Mouse (Mus musculus) stomach, embryonic 15.5 days (tissue): ENCODE data around the gene Hist2h3c1. TPM values are rescaled to one million over a fixed set of nuclear protein-coding genes. Genes with fewer than 3 reads are reported as not detected.

Experiments used
- ATAC-seq: fragments of 200-750 bp; cut with Nextera tagmentation; 2 replicates; pipeline ENCODE4 v1.8.0; 2017; ENCODE audit warnings: low read depth, moderate number of reproducible peaks, moderate TSS enrichment; ENCODE audit not compliant: insufficient read depth, low FRiP score
- H3K27ac ChIP-seq: fragments of 300-500 bp; sonication (generic); 2 replicates; pipeline ENCODE4 v1.5.1; 2015; ENCODE audit warnings: mild to moderate bottlenecking, inconsistent platforms
- H3K27me3 ChIP-seq: fragments of 300-500 bp; sonication (generic); replicated peaks from 2 replicates; pipeline ENCODE4 v1.6.1; 2015; ENCODE audit warnings: inconsistent platforms
- H3K36me3 ChIP-seq: fragments of 300-500 bp; sonication (generic); 2 replicates; pipeline ENCODE4 v1.6.1; 2015; ENCODE audit warnings: inconsistent platforms
- H3K4me1 ChIP-seq: fragments of 300-500 bp; sonication (generic); 2 replicates; pipeline ENCODE4 v1.6.1; 2015; ENCODE audit warnings: inconsistent platforms
- H3K4me2 ChIP-seq: fragments of 300-500 bp; sonication (generic); 2 replicates; pipeline ENCODE4 v1.6.1; 2015; ENCODE audit warnings: mild to moderate bottlenecking, inconsistent platforms
- H3K4me3 ChIP-seq: fragments of 300-500 bp; sonication (generic); replicated peaks from 2 replicates; pipeline ENCODE4 v1.5.1; 2015; ENCODE audit warnings: inconsistent platforms
- H3K9ac ChIP-seq: fragments of 300-500 bp; sonication (generic); 2 replicates; pipeline ENCODE4 v1.6.1; 2015; ENCODE audit warnings: inconsistent platforms
- H3K9me3 ChIP-seq: fragments of 300-500 bp; sonication (generic); 2 replicates; pipeline ENCODE4 v1.6.1; 2016; ENCODE audit warnings: inconsistent platforms
- WGBS: fragments of 180-500 bp; shearing (Covaris S2); methylation state at CpG from one replicate; pipeline ENCODE4 v1.1.7; 2015; 5-methylcytosine and 5-hydroxymethylcytosine counted together
- polyA plus RNA-seq: library from polyadenylated mRNA; unstranded; fragments of >200 nt; fragmentation: Nextera tagmentation; extraction: Ambion mirVana; gene quantifications from 2 replicates; pipeline ENCODE4 v1.2.1, GENCODE M21; 2015

Gene Hist2h3c1
- polyA plus RNA-seq, 1 experiment from 2014 or later, result 2.5 TPM

- peaks cover 18% of the 10 kb centered on the region; the same call in 1 of the 2 replicates for H3K4me1 ChIP-seq
- WGBS, result 34% methylated on average over 6 of the region's 6 CpGs
- H3K27ac ChIP-seq, result peak overlapping the region; percentile 5; the same call in 1 of the 2 replicates
- no peak overlapping the region; the same call in 1 of the 2 replicates for H3K9ac ChIP-seq
- peak overlapping the region; percentile 51 for H3K4me2 ChIP-seq
- no peaks in the 10 kb centered on the region for H3K36me3 ChIP-seq
- H3K9me3 ChIP-seq, result no peaks in the 10 kb centered on the region
- no peak for ATAC-seq
- no peaks in the 10 kb centered on the region for H3K27me3 ChIP-seq
- peak overlapping the region; percentile 44 for H3K4me3 ChIP-seq
Observed at GRCm38 (mm10) chr3:96248141-96249033, 1.9 kb downstream of the Hist2h3c1 start.

DNA sequence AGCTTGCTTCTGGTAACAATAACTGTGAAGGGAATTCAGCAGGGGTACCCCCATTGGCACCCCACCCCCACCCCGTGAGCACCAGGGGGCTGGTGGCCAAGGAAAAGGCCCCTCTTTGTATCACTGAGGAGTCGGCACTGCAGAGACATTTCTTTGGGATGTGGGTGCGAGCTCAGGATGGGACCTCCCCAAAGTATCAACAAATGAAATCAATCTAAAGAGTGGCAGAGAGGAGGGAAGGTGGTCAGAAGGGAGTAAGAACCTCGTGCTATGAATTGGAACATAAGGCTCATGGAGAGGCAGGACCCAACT, 2.5 kb downstream of the Hist2h3c1 start:
- H3K4me1 ChIP-seq, result peaks cover 14% of the 10 kb centered on the region; the same call in 1 of the 2 replicates
- H3K9ac ChIP-seq, result no peak overlapping the region
- peak overlapping the region; percentile 51; the same call in 1 of the 2 replicates for H3K4me2 ChIP-seq
- H3K4me3 ChIP-seq, result no peak overlapping the region; the same call in 1 of the 2 replicates
- WGBS, result 38% methylated on average over 4 of the region's 4 CpGs
- H3K36me3 ChIP-seq, result no peaks in the 10 kb centered on the region
- no peak overlapping the region for H3K27ac ChIP-seq
- no peaks in the 10 kb centered on the region for H3K27me3 ChIP-seq
- H3K9me3 ChIP-seq, result no peaks in the 10 kb centered on the region
- no peak for ATAC-seq

- Histone ChIP-seq H3K9ac (no peak overlapping the region), H3K27ac (no peak overlapping the region), H3K36me3 (no peaks in the 10 kb centered on the region), H3K9me3 (no peaks in the 10 kb centered on the region), H3K4me2 (no peak overlapping the region), H3K27me3 (no peaks in the 10 kb centered on the region), H3K4me1 (peaks cover 9% of the 10 kb centered on the region; the same call in 1 of the 2 replicates), H3K4me3 (no peak overlapping the region)
- 68% methylated on average over 3 of the region's 3 CpGs for WGBS
- ATAC-seq, result no peak
Observed at GRCm38 (mm10) chr3:96250890-96251289, 4.4 kb downstream of the Hist2h3c1 start.

DNA sequence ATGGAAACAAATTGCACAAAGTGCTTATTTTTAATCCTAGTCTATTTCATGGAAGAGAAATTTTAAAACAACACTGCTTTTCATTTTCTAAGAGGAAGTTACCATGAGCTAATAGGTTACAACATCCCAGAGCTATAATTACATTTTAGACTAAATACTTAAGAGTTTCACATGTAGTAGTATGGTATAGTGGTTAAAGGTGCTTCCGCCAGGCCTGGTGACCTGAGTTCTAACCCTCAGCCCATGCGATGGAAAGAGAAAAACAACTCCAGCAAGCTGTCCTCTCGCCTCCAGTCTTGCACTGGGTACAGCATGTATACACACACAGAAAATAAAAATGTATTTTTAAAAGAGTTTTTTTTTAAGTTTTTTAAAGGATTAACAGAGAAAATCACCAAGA, 5.3 kb downstream of the Hist2h3c1 start:
- Histone ChIP-seq H3K27ac (no peak overlapping the region), H3K27me3 (no peaks in the 10 kb centered on the region), H3K4me2 (no peak overlapping the region), H3K36me3 (no peaks in the 10 kb centered on the region), H3K4me3 (no peak overlapping the region), H3K4me1 (peaks cover 14% of the 10 kb centered on the region; the same call in 1 of the 2 replicates), H3K9me3 (no peaks in the 10 kb centered on the region), H3K9ac (no peak overlapping the region)
- WGBS, result 88% methylated on average over 3 of the region's 3 CpGs
- ATAC-seq, result no peak

GRCm38 (mm10) chr3:96254683-96255355, 8.3 kb downstream of the Hist2h3c1 start:
- 36% methylated on average over 10 of the region's 10 CpGs for WGBS
- H3K27me3 ChIP-seq, result no peaks in the 10 kb centered on the region
- H3K4me1 ChIP-seq, result peaks cover 10% of the 10 kb centered on the region; the same call in 1 of the 2 replicates
- H3K27ac ChIP-seq, result no peak overlapping the region
- H3K9me3 ChIP-seq, result no peaks in the 10 kb centered on the region
- ATAC-seq, result peak; percentile 71; the same call in 1 of the 2 replicates
- no peak overlapping the region for H3K4me3 ChIP-seq
- H3K36me3 ChIP-seq, result no peaks in the 10 kb centered on the region
- no peak overlapping the region for H3K9ac ChIP-seq
- no peak overlapping the region for H3K4me2 ChIP-seq

DNA sequence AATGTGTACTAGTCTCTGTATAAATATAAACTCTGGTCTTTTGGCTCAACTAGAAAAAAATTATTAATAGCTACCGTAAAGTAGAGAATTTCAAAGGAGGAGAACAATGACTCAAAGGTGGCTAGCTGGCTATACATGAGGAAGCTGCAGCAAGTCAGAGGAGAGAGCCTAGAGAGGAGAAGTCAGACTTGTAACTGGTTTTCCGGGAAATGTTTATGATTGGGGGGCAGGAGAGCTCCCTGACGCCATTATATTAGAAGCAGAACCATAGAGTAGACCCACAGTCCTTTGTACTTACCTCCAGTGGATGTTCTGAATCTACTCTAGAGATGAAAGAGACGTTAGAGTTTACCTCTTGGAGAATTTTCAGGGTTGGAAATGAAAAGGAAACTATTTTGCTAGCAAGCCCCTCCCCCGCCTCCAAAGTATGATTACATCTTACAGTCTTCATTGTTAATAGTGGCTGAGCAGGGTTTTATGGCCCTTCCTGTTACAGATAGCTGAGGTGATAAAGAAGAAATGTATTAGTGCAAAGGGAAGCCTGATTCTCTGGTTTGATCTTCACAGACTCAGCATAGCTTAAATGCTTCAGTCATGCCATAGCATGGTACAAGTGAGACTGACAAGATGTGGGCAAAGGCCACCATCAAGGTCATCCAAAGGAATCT, 9.6 kb downstream of the Hist2h3c1 start:
- Histone ChIP-seq H3K27me3 (no peaks in the 10 kb centered on the region), H3K9ac (no peak overlapping the region), H3K9me3 (no peaks in the 10 kb centered on the region), H3K36me3 (no peaks in the 10 kb centered on the region), H3K4me3 (no peak overlapping the region), H3K27ac (peak overlapping the region; percentile 49; the same call in 1 of the 2 replicates), H3K4me1 (peaks cover 6% of the 10 kb centered on the region; the same call in 1 of the 2 replicates), H3K4me2 (no peak overlapping the region)
- ATAC-seq, result no peak
- WGBS, result 52% methylated on average over 5 of the region's 5 CpGs

DNA sequence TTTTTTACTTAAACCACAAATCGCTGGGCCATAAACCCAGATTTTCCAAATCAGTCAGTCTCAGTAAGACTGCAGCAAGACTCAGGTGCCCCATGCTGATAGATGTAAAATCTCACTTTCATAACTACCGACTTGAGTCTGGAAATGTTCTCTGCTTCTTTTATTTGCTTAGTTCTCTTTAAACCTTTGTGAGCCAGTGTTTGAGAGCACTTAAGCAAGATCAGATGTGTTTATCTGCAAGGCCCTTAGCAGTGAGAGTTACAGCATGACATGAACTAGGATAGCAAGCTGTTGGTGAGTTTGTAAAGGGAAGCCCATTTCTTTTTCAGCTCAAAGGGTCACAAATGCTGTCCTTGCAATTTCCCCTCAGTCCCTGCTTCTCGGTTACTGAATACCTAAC, 10.7 kb downstream of the Hist2h3c1 start:
- Histone ChIP-seq H3K27ac (no peak overlapping the region), H3K9me3 (no peaks in the 10 kb centered on the region), H3K27me3 (no peaks in the 10 kb centered on the region), H3K9ac (no peak overlapping the region), H3K4me2 (no peak overlapping the region), H3K36me3 (no peaks in the 10 kb centered on the region), H3K4me3 (no peak overlapping the region), H3K4me1 (peaks cover 10% of the 10 kb centered on the region)
- no peak for ATAC-seq
- 63% methylated on average over 3 of the region's 3 CpGs for WGBS

DNA sequence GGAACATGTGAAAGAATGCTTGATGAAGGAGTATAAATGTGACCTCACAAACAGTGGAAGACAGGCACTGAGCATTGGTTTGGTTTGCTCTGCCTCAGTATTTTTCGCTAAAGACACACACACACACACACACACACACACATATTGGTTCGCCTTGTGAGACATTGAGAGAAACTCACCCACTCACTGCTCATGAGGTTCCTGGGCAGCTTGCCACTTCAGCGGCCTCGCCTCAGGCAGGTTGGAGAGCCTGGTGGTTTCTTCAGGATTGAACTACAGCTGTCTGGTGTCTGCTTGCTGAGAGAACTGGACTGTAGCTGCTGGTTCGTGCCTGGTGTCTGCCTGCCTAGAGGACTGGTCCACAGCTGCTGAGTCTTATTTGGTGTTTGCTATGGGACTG, 13.7 kb downstream of the Hist2h3c1 start:
- Histone ChIP-seq H3K4me1 (peaks cover 15% of the 10 kb centered on the region), H3K9ac (no peak overlapping the region), H3K4me2 (no peak overlapping the region), H3K4me3 (no peak overlapping the region), H3K36me3 (no peaks in the 10 kb centered on the region), H3K9me3 (no peaks in the 10 kb centered on the region), H3K27ac (no peak overlapping the region), H3K27me3 (no peaks in the 10 kb centered on the region)
- ATAC-seq, result no peak
- WGBS, result 91% methylated on average over 5 of the region's 5 CpGs

- ATAC-seq, result no peak
- peak overlapping the region; percentile 73 for H3K4me2 ChIP-seq
- H3K9me3 ChIP-seq, result no peaks in the 10 kb centered on the region
- H3K36me3 ChIP-seq, result no peaks in the 10 kb centered on the region
- peak overlapping the region; percentile 64; the same call in 1 of the 2 replicates for H3K4me3 ChIP-seq
- no peaks in the 10 kb centered on the region for H3K27me3 ChIP-seq
- H3K27ac ChIP-seq, result peak overlapping the region; percentile 99
- H3K9ac ChIP-seq, result peak overlapping the region; percentile 66; the same call in 1 of the 2 replicates
- H3K4me1 ChIP-seq, result peaks cover 10% of the 10 kb centered on the region
- WGBS, result 55% methylated on average over 3 of the region's 3 CpGs
Observed at GRCm38 (mm10) chr3:96261623-96262022, 15.1 kb downstream of the Hist2h3c1 start.

- Histone ChIP-seq H3K4me1 (peaks cover 13% of the 10 kb centered on the region), H3K4me2 (peak overlapping the region; percentile 73), H3K27ac (peak overlapping the region; percentile 99), H3K4me3 (peak overlapping the region; percentile 64), H3K36me3 (no peaks in the 10 kb centered on the region), H3K9me3 (no peaks in the 10 kb centered on the region), H3K27me3 (no peaks in the 10 kb centered on the region), H3K9ac (peak overlapping the region; percentile 66)
- ATAC-seq, result peak; percentile 77
- under 1% methylated on average over 19 of the region's 19 CpGs for WGBS
Observed at GRCm38 (mm10) chr3:96262216-96262875, 15.9 kb downstream of the Hist2h3c1 start.

- Histone ChIP-seq H3K4me3 (peak within 1 kb of the TSS; percentile 64), H3K9ac (peak within 1 kb of the TSS; percentile 66), H3K9me3 (no peaks in the 10 kb centered on the region), H3K4me2 (peak within 1 kb of the TSS; percentile 73), H3K27ac (peak within 1 kb of the TSS; percentile 99), H3K36me3 (no peaks in the 10 kb centered on the region), H3K4me1 (peaks cover 13% of the 10 kb centered on the region), H3K27me3 (no peaks in the 10 kb centered on the region)
- WGBS, result 1% methylated on average over 40 of the region's 40 CpGs
- ATAC-seq, result peak; percentile 90
Observed at GRCm38 (mm10) chr3:96262979-96263550, 16.6 kb downstream of the Hist2h3c1 start, which contains the start of gene Hist2h4. Gene Hist2h4, minus strand, starts transcription at chr3:96263311.
